Mouse (Mus musculus) lung, postnatal 0 days (tissue): ENCODE data around the gene Prlh.

Source experiments
- CTCF ChIP-seq: IDR thresholded peaks from 2 replicates; pipeline ENCODE4 v1.5.1; 2016; ENCODE audit warnings: antibody characterized with exemption, mild to moderate bottlenecking
- EP300 ChIP-seq: IDR thresholded peaks from 2 replicates; pipeline ENCODE4 v1.6.1; 2016; ENCODE audit warnings: antibody characterized with exemption, mild to moderate bottlenecking, control low read depth

- TF ChIP-seq CTCF = no peak
- no peak for TF ChIP-seq EP300
These were observed 31.2 kb upstream of the Prlh start for GRCm38 (mm10) chr1:90921687-90922086.
